Mouse (Mus musculus) G1E (cell line): Measurements from ENCODE around the gene Arfgef3.

Experiments
- CTCF ChIP-seq: IDR thresholded peaks from 2 replicates; pipeline ENCODE4 v1.5.1; 2012; ENCODE audit warnings: low read depth, low read length, inconsistent platforms, mixed read lengths
- GATA1 ChIP-seq: IDR thresholded peaks from 2 replicates; pipeline ENCODE4 v1.6.1; 2012; ENCODE audit warnings: borderline replicate concordance, low read length, inconsistent platforms, mixed read lengths
- TAL1 ChIP-seq: conservative IDR thresholded peaks from 2 replicates; pipeline ENCODE4 v1.6.1; 2012; ENCODE audit warnings: low read depth, low read length, inconsistent platforms, mixed read lengths

DNA sequence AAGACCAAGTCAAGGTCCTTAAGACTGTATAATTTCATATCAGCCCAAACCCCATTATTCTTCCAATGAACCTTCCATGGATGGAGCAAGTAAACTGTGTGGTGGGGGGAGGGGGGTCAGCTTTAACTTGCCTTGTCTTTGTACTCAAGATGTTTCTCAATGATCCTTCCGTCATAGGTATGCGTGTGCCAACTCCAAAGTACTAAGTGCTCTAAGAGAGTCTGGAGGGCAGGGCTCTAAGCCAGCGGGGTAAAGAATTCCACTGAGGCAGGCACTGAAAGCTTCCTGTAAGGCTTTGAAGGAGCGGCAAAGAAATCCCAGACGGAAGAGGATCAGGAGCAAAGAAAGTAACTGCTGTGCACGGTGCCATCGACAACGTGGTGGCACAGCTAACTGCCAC, 2.7 kb downstream of the Arfgef3 start:
- TF ChIP-seq CTCF (no peak), GATA1 (no peak), TAL1 (no peak)
